9 mouse cellular contexts compared by ENCODE assay signal in genomic region chr16:33178278-33179074, GRCm38 (mm10). TPM values are rescaled to one million over a fixed set of nuclear protein-coding genes. Genes with fewer than 3 reads are reported as not detected.
DNase-seq lines count a peak whose midpoint lies in the region; ATAC-seq and TF ChIP-seq lines count a peak whose summit lies in the region.
"Had no signal": no experiment of that assay in that cellular context is flagged by ENCODE, and none has a peak within 500 bp of the region (broad histone marks: within the 10 kb centered on the region; RNA-seq: fewer than 3 reads in every experiment).

No protein-coding gene starts in this region.

- H3K4me2 ChIP-seq in CH12.LX (ENCODE audit: insufficient read depth, low read depth, poor library complexity, severe bottlenecking), result 0 out of 2 replicates have a peak overlapping the region, but pooled peaks have one; percentile 0
- 0 out of 2 replicates have a peak overlapping the region, but pooled peaks have one; percentile 8 for H3K4me2 ChIP-seq in embryonic facial prominence, embryonic 15.5 days (replicated peaks)
- H3K4me2 ChIP-seq in midbrain, postnatal 0 days (ENCODE audit: low read depth, low read length, poor library complexity, severe bottlenecking), result peak overlapping the region; percentile 22; the same call in 1 of the 2 replicates
- H3K4me2 ChIP-seq in kidney, embryonic 16.5 days (replicated peaks; ENCODE audit: low read depth, low read length), result no peak overlapping the region
- H3K4me2 ChIP-seq: liver, embryonic 13.5 days had no signal

- peak overlapping the region; percentile 64 for H3K4me3 ChIP-seq in gastrocnemius, adult 2 months
- no peak overlapping the region for H3K4me3 ChIP-seq in CH12.LX (replicated peaks in 1 of 3; ENCODE audit: low read depth in 2 of 3, low read length in 2 of 3, poor library complexity in 1 of 3)
- no peak overlapping the region for H3K4me3 ChIP-seq in embryonic facial prominence, embryonic 15.5 days (replicated peaks)
- H3K4me3 ChIP-seq in midbrain, postnatal 0 days (ENCODE audit: low read depth, low read length), result no peak overlapping the region
- H3K4me3 ChIP-seq in kidney, embryonic 16.5 days (ENCODE audit: low read length), result no peak overlapping the region
- H3K4me3 ChIP-seq: liver, embryonic 13.5 days had no signal

- TF ChIP-seq RAD21 in CH12.LX (IDR thresholded peaks at IDR 0.05; ENCODE audit: low read depth, low read length), result no peak

- no peaks in the 10 kb centered on the region for H3K36me3 ChIP-seq in CH12.LX (replicated peaks in 1 of 2; ENCODE audit: control insufficient read depth in 1 of 2, insufficient read depth in 1 of 2, low read length in 1 of 2)
- H3K36me3 ChIP-seq in embryonic facial prominence, embryonic 15.5 days, result no peaks in the 10 kb centered on the region
- H3K36me3 ChIP-seq in midbrain, postnatal 0 days (ENCODE audit: insufficient read depth, low read length), result no peaks in the 10 kb centered on the region
- H3K36me3 ChIP-seq in kidney, embryonic 16.5 days (ENCODE audit: insufficient read depth, low read length), result no peaks in the 10 kb centered on the region
- H3K36me3 ChIP-seq: liver, embryonic 13.5 days had no signal

- peak overlapping the region; percentile 77 for H3K27ac ChIP-seq in gastrocnemius, adult 2 months
- H3K27ac ChIP-seq in CH12.LX (ENCODE audit: insufficient read depth, low read depth), result no peak overlapping the region
- H3K27ac ChIP-seq in embryonic facial prominence, embryonic 15.5 days (replicated peaks), result no peak overlapping the region
- 0 out of 2 replicates have a peak overlapping the region, but pooled peaks have one; percentile 47 for H3K27ac ChIP-seq in midbrain, postnatal 0 days (ENCODE audit: low read depth, low read length)
- no peak overlapping the region for H3K27ac ChIP-seq in kidney, embryonic 16.5 days (ENCODE audit: low read length)
- H3K27ac ChIP-seq: liver, embryonic 13.5 days had no signal

- no peak for TF ChIP-seq POLR2A in CH12.LX (IDR thresholded peaks at IDR 0.05; ENCODE audit: low read depth, low read length)

- H3K79me2 ChIP-seq in CH12.LX (replicated peaks; ENCODE audit: control insufficient read depth, extremely low read depth, insufficient read depth, poor library complexity, severe bottlenecking), result no peaks in the 10 kb centered on the region

- WGBS in embryonic facial prominence, embryonic 15.5 days, result 53% methylated on average over 17 of the region's 17 CpGs
- 54% methylated on average over 17 of the region's 17 CpGs for WGBS in midbrain, postnatal 0 days
- 65% methylated on average over 17 of the region's 17 CpGs for WGBS in kidney, embryonic 16.5 days

- no peak for TF ChIP-seq CTCF in gastrocnemius, adult 2 months (IDR thresholded peaks at IDR 0.05)
- TF ChIP-seq CTCF in CH12.LX (conservative IDR thresholded peaks at IDR 0.05 in 1 of 2, IDR thresholded peaks at IDR 0.05 in 1 of 2; ENCODE audit: low read depth in 2 of 2, low read length in 2 of 2), result no peak
- no peak for TF ChIP-seq CTCF in midbrain, postnatal 0 days (IDR thresholded peaks at IDR 0.05)

- intact Hi-C loops in gastrocnemius, adult 2 months (cut with DNase I), result no loop called here

- TF ChIP-seq EP300 in CH12.LX (IDR thresholded peaks at IDR 0.05; ENCODE audit: low read length), result peak; percentile 46

- DNase-seq in gastrocnemius, adult 2 months, result peak; percentile 46
- no peak for DNase-seq in gastrocnemius, adult 8-10 months (ENCODE audit: low spot score in 2 of 2)
- peak; percentile 67 for DNase-seq in CH12.LX (ENCODE audit: extremely low read depth)
- peak; percentile 62 to 64 for DNase-seq in layer of hippocampus, adult 8-10 months (ENCODE audit: low spot score in 2 of 2)
- peak; percentile 54 for DNase-seq in midbrain, postnatal 0 days (ENCODE audit: low spot score)
- no peak for DNase-seq in T-cell, adult 2 months (ENCODE audit: low spot score)
- DNase-seq: liver, embryonic 13.5 days had no signal

- H3K27me3 ChIP-seq in CH12.LX (replicated peaks), result no peaks in the 10 kb centered on the region
- H3K27me3 ChIP-seq in embryonic facial prominence, embryonic 15.5 days, result no peaks in the 10 kb centered on the region
- H3K27me3 ChIP-seq in midbrain, postnatal 0 days (ENCODE audit: insufficient read depth, low read length), result no peaks in the 10 kb centered on the region
- H3K27me3 ChIP-seq in kidney, embryonic 16.5 days (ENCODE audit: insufficient read depth, low read length), result no peaks in the 10 kb centered on the region
- H3K27me3 ChIP-seq: liver, embryonic 13.5 days had no signal

- in situ Hi-C loops in CH12.LX (cut with MboI; ENCODE audit: low pct_ligation_motif_present, low pct_unique_long_range_greater_than_20kb, low sequenced_read_pairs), result loop anchor here (25.0 kb wide), 1 partner anchor 784 kb away; the partner anchor contains the start of gene Umps

- H3K9me3 ChIP-seq in CH12.LX (replicated peaks; ENCODE audit: low read length), result peaks cover 9% of the 10 kb centered on the region
- no peaks in the 10 kb centered on the region for H3K9me3 ChIP-seq in embryonic facial prominence, embryonic 15.5 days (replicated peaks)
- H3K9me3 ChIP-seq in midbrain, postnatal 0 days (ENCODE audit: low read length), result no peaks in the 10 kb centered on the region
- no peaks in the 10 kb centered on the region for H3K9me3 ChIP-seq in kidney, embryonic 16.5 days (ENCODE audit: low read length)
- H3K9me3 ChIP-seq: liver, embryonic 13.5 days had no signal

- dilution Hi-C loops in CH12.LX (cut with MboI; ENCODE audit: extremely low pct_ligation_motif_present, extremely low pct_unique_long_range_greater_than_20kb, low sequenced_read_pairs), result no loop called here

- ATAC-seq in embryonic facial prominence, embryonic 15.5 days (ENCODE audit: insufficient number of reproducible peaks, low FRiP score, low TSS enrichment, low read depth), result no peak
- no peak for ATAC-seq in midbrain, postnatal 0 days (ENCODE audit: low FRiP score)
- ATAC-seq in kidney, embryonic 16.5 days (ENCODE audit: low FRiP score, low TSS enrichment), result no peak

- no peak overlapping the region for H3K9ac ChIP-seq in CH12.LX (ENCODE audit: insufficient read depth, low read depth)
- no peak overlapping the region for H3K9ac ChIP-seq in embryonic facial prominence, embryonic 15.5 days
- 0 out of 2 replicates have a peak overlapping the region, but pooled peaks have one; percentile 19 for H3K9ac ChIP-seq in midbrain, postnatal 0 days (replicated peaks; ENCODE audit: low read length, poor library complexity, severe bottlenecking)
- no peak overlapping the region for H3K9ac ChIP-seq in kidney, embryonic 16.5 days (replicated peaks; ENCODE audit: low read length)
- H3K9ac ChIP-seq: liver, embryonic 13.5 days had no signal

- H3K4me1 ChIP-seq in CH12.LX (ENCODE audit: control insufficient read depth in 1 of 2, insufficient read depth in 2 of 2), result peaks cover 3 to 20% of the 10 kb centered on the region in 2 experiments
- no peaks in the 10 kb centered on the region for H3K4me1 ChIP-seq in embryonic facial prominence, embryonic 15.5 days
- no peaks in the 10 kb centered on the region for H3K4me1 ChIP-seq in midbrain, postnatal 0 days (ENCODE audit: insufficient read depth, low read length)
- no peaks in the 10 kb centered on the region for H3K4me1 ChIP-seq in kidney, embryonic 16.5 days (ENCODE audit: insufficient read depth, low read length)
- H3K4me1 ChIP-seq: liver, embryonic 13.5 days had no signal

TF ChIP-seq in CH12.LX, 34 proteins besides CTCF, POLR2A, EP300 and RAD21:
- peak; percentile 60 for TF ChIP-seq USF2 (conservative IDR thresholded peaks at IDR 0.05; ENCODE audit: low read depth, low read length)
- no peak for TF ChIP-seq E2F4 (IDR thresholded peaks at IDR 0.05; ENCODE audit: insufficient replicate concordance, low read depth, low read length)
- TF ChIP-seq GABPA (IDR thresholded peaks at IDR 0.05; ENCODE audit: insufficient replicate concordance, low read depth, low read length), result no peak
- TF ChIP-seq MEF2A (IDR thresholded peaks at IDR 0.05; ENCODE audit: borderline replicate concordance, low read depth, low read length), result peak; percentile 87
- no peak for TF ChIP-seq ETS1 (conservative IDR thresholded peaks at IDR 0.05; ENCODE audit: low read depth, low read length)
- peak; percentile 60 for TF ChIP-seq USF1 (IDR thresholded peaks at IDR 0.05; ENCODE audit: low read depth, low read length)
- TF ChIP-seq BHLHE40 (IDR thresholded peaks at IDR 0.05; ENCODE audit: low read depth, low read length), result peak; percentile 66
- peak; percentile 32 for TF ChIP-seq IRF4 (IDR thresholded peaks at IDR 0.05; ENCODE audit: low read depth, low read length)
- no peak for TF ChIP-seq MAZ (IDR thresholded peaks at IDR 0.05; ENCODE audit: low read depth, low read length)

RNA-seq across cellular contexts. Expression of gene Osbpl11, which starts 6.4 kb away (rescaled TPM):
- 10 to 100 TPM; 15.5 to 15.6 TPM for total RNA-seq in gastrocnemius, adult 2 months (2021)
- total RNA-seq in gastrocnemius, adult 8-10 months (2022), result 10 to 100 TPM; 12.2 to 15.4 (median 15.0) TPM
- total RNA-seq in CH12.LX (2012; rRNA removed) (12.9 and 13.8 TPM in 2 replicates), CH12.LX (2014; rRNA removed) (10.5 and 10.8 TPM in 2 replicates)
- polyA plus RNA-seq in CH12.LX (2012; ENCODE audit: insufficient read length, low read depth), result 11.4 and 12.1 TPM in 2 replicates
- polyA plus RNA-seq in embryonic facial prominence, embryonic 15.5 days (2015; fragmentation: Nextera tagmentation; extraction: Ambion mirVana), result 17.6 and 18.4 TPM in 2 replicates
- total RNA-seq in layer of hippocampus, adult 8-10 months (2022), result 10 to 100 TPM; 18.9 to 23.1 (median 21.8) TPM
- 25.1 TPM in 2 replicates for total RNA-seq in midbrain, postnatal 0 days (2014; rRNA removed)
- polyA plus RNA-seq in midbrain, postnatal 0 days (2015; fragmentation: Nextera tagmentation; extraction: Ambion mirVana), result 11.7 and 12.0 TPM in 2 replicates
- polyA plus RNA-seq in kidney, embryonic 16.5 days (2015; fragmentation: Nextera tagmentation; extraction: Ambion mirVana), result 15.3 and 15.8 TPM in 2 replicates

Comparison
In these comparisons a context has a peak if more than half of its experiments do, and no peak if none do; other contexts are left out.
1. DNase-seq: peak in gastrocnemius, adult 2 months (single experiment), CH12.LX (single experiment), layer of hippocampus, adult 8-10 months (2 of 2) and midbrain, postnatal 0 days (single experiment); none in gastrocnemius, adult 8-10 months (0 of 2) and T-cell, adult 2 months (single experiment).
2. H3K27ac ChIP-seq: peak in gastrocnemius, adult 2 months (single experiment) and midbrain, postnatal 0 days (single experiment); none in CH12.LX (single experiment), embryonic facial prominence, embryonic 15.5 days (single experiment) and kidney, embryonic 16.5 days (single experiment).